Mouse (Mus musculus) E14TG2a.4 (cell line): ENCODE measurements around the gene Hadha.

Experiments used
- CTCF ChIP-seq: conservative IDR thresholded peaks from 2 replicates; pipeline ENCODE4 v1.5.1; 2014; ENCODE audit warnings: low read length
- NANOG ChIP-seq: IDR thresholded peaks from 2 replicates; pipeline ENCODE4 v1.6.1; 2014; ENCODE audit warnings: borderline replicate concordance, low read length, mixed read lengths
- POU5F1 ChIP-seq: IDR thresholded peaks from 2 replicates; pipeline ENCODE4 v1.6.1; 2014; ENCODE audit warnings: low read length, borderline replicate concordance

GRCm38 (mm10) chr5:30175811-30176210 lies 20.8 kb upstream of the Hadha start:
- no peak for TF ChIP-seq CTCF
- no peak for TF ChIP-seq POU5F1
- TF ChIP-seq NANOG, result no peak
